Mouse (Mus musculus) gastrocnemius, postnatal 25 days (tissue): ENCODE measurements around the gene Slc10a2. TPM values are rescaled to one million over a fixed set of nuclear protein-coding genes. Genes with fewer than 3 reads are reported as not detected.
"Not testable (repeated sequence)": the region's sequence is repeated elsewhere in the genome, so short reads cannot be mapped to it uniquely, and the experiment has no call there.

Source experiments
- DNase-seq: peaks from one replicate; pipeline ENCODE4 v3.0.0; 2022
- long read RNA-seq, 2 experiments: library from polyadenylated mRNA; stranded (forward); transcript quantifications; one replicate each; pipeline ENCODE4 v2.0.0; 2021
- total RNA-seq, 2 experiments: library from RNA; stranded (reverse); gene quantifications; 1 replicate in 1 of 2; 2 replicates in 1 of 2; pipeline ENCODE4 v1.2.3; 2021

Gene Slc10a2
- not detected for total RNA-seq
- long read RNA-seq, experiment 1: 0 reads
- long read RNA-seq, experiment 2: 0 reads

GRCm38 (mm10) chr8:5105186-5105585 is at the start of gene Slc10a2:
Gene Slc10a2, minus strand, starts transcription at chr8:5105351.
- DNase-seq: no peak

GRCm38 (mm10) chr8:5129322-5129829 is 24.2 kb upstream of the Slc10a2 start:
- DNase-seq: no peak

GRCm38 (mm10) chr8:5106855-5107254 is 1.7 kb upstream of the Slc10a2 start:
- no peak for DNase-seq

GRCm38 (mm10) chr8:5095392-5095791 is 9.8 kb downstream of the Slc10a2 start:
- no peak for DNase-seq

GRCm38 (mm10) chr8:5093991-5094390 is 11.2 kb downstream of the Slc10a2 start:
- DNase-seq: not testable (repeated sequence)

- no peak for DNase-seq
These were observed 31.4 kb downstream of the Slc10a2 start for GRCm38 (mm10) chr8:5073654-5074293.

- no peak for DNase-seq
These were observed 46.3 kb downstream of the Slc10a2 start for GRCm38 (mm10) chr8:5058888-5059287.

- DNase-seq: not testable (repeated sequence)
These were observed 60.7 kb downstream of the Slc10a2 start for GRCm38 (mm10) chr8:5044361-5044900.

- DNase-seq: no peak
These were observed 66.2 kb downstream of the Slc10a2 start for GRCm38 (mm10) chr8:5038811-5039561.
